Mouse (Mus musculus) stomach, postnatal 0 days (tissue): ENCODE data around the gene Tubgcp5.

Experiments
- CTCF ChIP-seq: IDR thresholded peaks from 2 replicates; pipeline ENCODE4 v1.5.1; 2016; ENCODE audit warnings: antibody characterized with exemption, low read depth, mild to moderate bottlenecking, moderate library complexity
- EP300 ChIP-seq: optimal IDR thresholded peaks from 2 replicates; pipeline ENCODE3; 2016; ENCODE audit warnings: antibody characterized with exemption

GRCm38 (mm10) chr7:55880882-55881281, 86.9 kb downstream of the Tubgcp5 start:
- TF ChIP-seq CTCF: no peak
- TF ChIP-seq EP300: no peak
